Mouse (Mus musculus) cortical plate, adult 2 months (tissue): Measurements from ENCODE around the gene Ip6k3. TPM values are rescaled to one million over a fixed set of nuclear protein-coding genes. Genes with fewer than 3 reads are reported as not detected.

Experiments
- H3K27ac ChIP-seq: fragments of 200-500 bp; 2 replicates; pipeline ENCODE4 v1.5.1; 2012; ENCODE audit warnings: low read length, control low read depth, inconsistent platforms; ENCODE audit not compliant: insufficient read depth
- H3K4me1 ChIP-seq: fragments of 200-500 bp; 2 replicates; pipeline ENCODE4 v1.6.1; 2011; ENCODE audit warnings: low read length; ENCODE audit not compliant: control insufficient read depth, insufficient read depth
- H3K4me3 ChIP-seq: fragments of 200-500 bp; 2 replicates; pipeline ENCODE4 v1.5.1; 2011; ENCODE audit warnings: mild to moderate bottlenecking, low read length, control low read depth; ENCODE audit not compliant: insufficient read depth
- CTCF ChIP-seq: fragments of 200-500 bp; IDR thresholded peaks from 2 replicates; pipeline ENCODE4 v1.5.1; 2011; ENCODE audit warnings: mild to moderate bottlenecking, control low read depth, low read length; ENCODE audit not compliant: insufficient read depth; ENCODE audit errors: extremely low read depth
- POLR2A ChIP-seq: fragments of 200-500 bp; IDR thresholded peaks from 2 replicates; pipeline ENCODE4 v1.6.1; 2011; ENCODE audit warnings: mild to moderate bottlenecking, low read length, control low read depth; ENCODE audit not compliant: insufficient read depth; ENCODE audit errors: extremely low read depth
- polyA plus RNA-seq: library from polyadenylated mRNA; depleted of rRNA; stranded (reverse); fragments of >200 nt; gene quantifications from 2 replicates; pipeline ENCODE4 v1.2.3, GENCODE M21; 2012

The Ip6k3 gene
- polyA plus RNA-seq, 1 experiment: 1.1 TPM

DNA sequence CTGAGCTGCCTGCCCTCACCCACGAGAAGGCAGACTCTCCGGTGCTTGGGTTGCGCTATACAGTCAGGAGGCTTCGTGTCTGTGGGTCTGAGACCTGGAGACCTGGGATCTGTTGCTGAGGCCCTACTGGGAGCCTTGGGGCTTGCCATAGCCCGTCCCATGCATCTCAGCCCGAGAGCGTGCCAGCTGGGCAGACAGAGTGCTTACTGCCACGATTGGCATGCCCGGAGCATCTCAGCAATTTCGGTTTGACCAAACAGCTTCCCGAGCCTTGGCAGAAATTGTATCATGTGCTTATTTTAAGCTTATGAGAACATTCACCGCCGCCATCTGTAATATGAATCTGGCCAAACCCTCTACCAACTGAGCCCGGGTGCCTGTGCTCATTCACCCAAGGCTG lies 13.3 kb downstream of the Ip6k3 start:
- no peak for TF ChIP-seq POLR2A
- no peak for TF ChIP-seq CTCF
- Histone ChIP-seq H3K4me3 (no peak overlapping the region), H3K4me1 (no peaks in the 10 kb centered on the region), H3K27ac (no peak overlapping the region)

DNA sequence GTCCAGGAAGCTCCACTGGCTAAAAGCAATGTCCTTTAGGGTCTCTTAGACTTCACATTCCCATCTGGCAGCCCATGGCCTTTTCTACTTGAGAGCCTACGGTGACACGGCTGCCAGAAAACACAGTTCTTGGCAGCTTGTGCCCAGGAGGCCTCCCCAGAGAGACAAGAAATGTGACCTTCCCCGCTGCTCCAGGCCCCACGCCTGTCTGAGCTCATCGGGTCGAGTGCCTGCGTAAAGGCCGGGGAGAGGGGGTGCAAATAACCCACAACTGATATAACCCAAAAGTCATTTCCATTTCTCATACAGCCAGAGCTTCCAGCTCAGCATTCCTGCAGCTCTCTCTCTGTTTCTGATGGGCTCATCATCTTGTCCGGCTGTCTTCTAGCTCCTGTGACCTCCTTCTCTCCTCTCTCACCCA lies 13.8 kb downstream of the Ip6k3 start:
- H3K4me1 ChIP-seq: no peaks in the 10 kb centered on the region
- H3K27ac ChIP-seq: no peak overlapping the region
- H3K4me3 ChIP-seq: no peak overlapping the region
- TF ChIP-seq CTCF (no peak), POLR2A (no peak)

DNA sequence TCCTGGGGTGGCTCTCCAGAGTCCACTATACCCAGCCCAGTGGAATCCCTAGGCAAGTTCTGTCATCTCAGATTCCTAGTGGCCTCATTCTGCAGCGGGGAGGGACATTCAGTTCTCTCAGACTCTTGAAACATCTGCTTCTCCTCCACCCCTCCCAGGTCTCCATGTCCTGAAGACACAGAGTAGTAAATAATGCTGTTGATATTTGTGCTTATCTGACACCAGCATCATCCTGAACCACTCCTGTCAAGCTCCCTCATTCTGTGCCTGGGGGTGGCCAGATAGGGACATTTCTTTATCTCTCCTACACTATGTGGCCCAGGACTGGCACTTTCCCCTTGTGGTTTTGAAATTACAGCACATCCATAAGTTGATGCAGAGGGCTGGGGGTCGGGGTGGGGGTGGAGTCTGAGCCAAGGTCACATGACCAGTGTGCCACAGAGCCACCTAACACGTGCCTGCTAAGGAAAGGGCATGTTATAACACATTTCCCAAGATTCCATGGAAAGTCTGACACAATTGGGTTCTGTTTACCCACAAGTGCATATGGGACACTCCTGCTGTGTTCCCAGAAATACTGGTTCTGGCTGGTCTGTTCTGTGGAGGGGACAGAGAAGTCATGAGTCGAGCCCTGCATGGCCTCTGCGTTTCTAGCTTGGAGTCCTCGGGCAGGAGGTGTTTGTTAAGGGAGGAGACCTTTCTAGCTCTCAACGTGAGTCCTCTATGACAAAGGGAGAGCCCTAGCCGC lies 14.4 kb downstream of the Ip6k3 start:
- H3K4me3 ChIP-seq: no peak overlapping the region
- TF ChIP-seq POLR2A (no peak), CTCF (no peak)
- H3K27ac ChIP-seq: no peak overlapping the region
- no peaks in the 10 kb centered on the region for H3K4me1 ChIP-seq

DNA sequence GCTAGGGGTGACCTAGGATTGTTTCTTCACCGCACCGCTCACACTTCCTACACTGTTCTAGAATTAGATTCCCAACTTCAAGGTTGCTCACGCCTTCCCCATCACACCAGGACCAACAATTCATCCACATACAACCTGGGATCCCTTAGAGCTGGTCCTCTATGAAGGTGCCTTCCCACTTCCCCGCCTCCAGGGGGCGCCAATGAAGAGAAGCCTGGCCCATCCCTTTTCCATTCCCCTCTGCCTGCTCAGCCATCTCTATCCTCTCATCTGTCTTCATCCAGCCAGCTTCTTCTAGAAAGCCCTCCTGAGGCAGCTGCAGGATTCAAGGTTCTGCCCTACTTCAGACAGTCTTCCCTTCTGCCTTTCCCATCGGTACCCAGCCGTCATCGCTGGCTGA lies 16.2 kb downstream of the Ip6k3 start:
- Histone ChIP-seq H3K4me3 (no peak overlapping the region), H3K4me1 (no peaks in the 10 kb centered on the region), H3K27ac (no peak overlapping the region)
- TF ChIP-seq CTCF (0 out of 2 replicates have a peak, but pooled peaks have one; percentile 25), POLR2A (no peak)

DNA sequence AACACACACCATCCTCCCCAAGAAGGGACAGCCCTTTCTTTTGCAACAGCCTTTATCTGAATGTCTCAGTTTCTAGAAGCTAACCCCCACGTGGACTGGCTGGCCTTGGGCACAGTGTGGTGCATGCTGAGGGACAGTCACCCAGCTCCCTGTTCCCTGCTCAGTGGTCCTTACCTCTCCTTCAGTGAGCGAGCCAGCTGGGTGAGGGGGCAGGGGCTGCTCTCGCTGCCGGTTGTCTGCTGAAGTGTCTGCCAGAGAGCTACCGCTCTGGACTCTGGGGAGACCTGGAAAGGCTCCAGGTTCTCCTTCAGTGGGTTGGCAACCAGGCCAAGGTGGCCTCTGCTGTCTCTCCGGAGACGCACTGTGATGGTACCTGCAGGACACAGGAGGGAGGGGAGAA lies 16.7 kb downstream of the Ip6k3 start:
- TF ChIP-seq CTCF (no peak), POLR2A (no peak)

DNA sequence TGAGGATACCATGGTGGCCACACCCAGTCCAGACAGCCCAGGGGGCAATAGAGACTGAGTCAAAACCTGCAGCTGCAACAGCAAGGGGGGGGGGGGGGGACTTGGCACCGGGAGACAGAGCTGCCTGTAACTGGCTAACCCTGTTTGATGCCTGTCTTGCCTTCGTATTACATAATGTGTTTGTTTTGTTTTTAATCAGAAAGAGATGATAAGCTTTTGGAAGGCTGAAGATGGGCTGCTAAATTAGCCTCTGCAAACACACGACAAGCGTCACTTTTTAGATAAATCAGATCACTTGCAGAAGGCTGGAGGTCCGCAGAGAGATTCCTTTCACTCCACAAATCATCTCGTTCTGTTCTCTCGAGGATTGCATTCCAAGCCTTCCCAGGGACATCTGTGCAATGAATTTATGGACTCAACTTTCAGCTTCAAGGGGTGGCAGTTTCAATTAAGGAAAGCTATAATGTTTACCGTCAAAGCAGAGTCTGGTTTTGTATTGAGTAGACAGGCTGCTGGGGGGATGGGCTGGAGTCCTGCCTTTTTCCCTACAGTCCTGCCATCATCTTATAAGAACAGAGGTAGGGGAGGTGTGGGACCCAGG lies 21.2 kb downstream of the Ip6k3 start:
- Histone ChIP-seq H3K27ac (no peak overlapping the region), H3K4me3 (no peak overlapping the region), H3K4me1 (no peaks in the 10 kb centered on the region)
- no peak for TF ChIP-seq POLR2A
- TF ChIP-seq CTCF: no peak

More for the DNA sequence above, 16.7 kb downstream of the Ip6k3 start:
- Histone ChIP-seq H3K27ac (no peak overlapping the region), H3K4me3 (no peak overlapping the region), H3K4me1 (no peaks in the 10 kb centered on the region)

DNA sequence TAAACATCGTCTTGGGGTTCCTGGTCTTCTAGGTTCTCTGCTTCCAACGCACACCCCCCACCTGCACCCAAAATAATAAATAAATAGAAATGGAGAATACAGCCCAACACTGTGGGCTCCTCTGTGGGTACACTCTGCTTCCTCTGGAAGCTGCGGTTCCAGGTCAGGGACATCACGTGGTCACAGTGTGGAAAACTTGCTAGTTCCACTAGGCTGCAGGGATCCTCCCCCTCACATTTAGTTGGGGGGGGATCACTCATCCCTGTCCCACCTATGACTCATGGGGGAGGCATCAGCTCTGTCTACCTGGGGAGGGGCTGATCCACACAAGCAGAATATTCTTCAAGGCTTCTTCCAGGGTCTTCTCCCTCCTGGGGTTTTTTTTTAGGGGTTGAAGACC lies 23.4 kb downstream of the Ip6k3 start:
- Histone ChIP-seq H3K4me1 (no peaks in the 10 kb centered on the region), H3K27ac (no peak overlapping the region), H3K4me3 (no peak overlapping the region)
- TF ChIP-seq POLR2A (no peak), CTCF (no peak)

DNA sequence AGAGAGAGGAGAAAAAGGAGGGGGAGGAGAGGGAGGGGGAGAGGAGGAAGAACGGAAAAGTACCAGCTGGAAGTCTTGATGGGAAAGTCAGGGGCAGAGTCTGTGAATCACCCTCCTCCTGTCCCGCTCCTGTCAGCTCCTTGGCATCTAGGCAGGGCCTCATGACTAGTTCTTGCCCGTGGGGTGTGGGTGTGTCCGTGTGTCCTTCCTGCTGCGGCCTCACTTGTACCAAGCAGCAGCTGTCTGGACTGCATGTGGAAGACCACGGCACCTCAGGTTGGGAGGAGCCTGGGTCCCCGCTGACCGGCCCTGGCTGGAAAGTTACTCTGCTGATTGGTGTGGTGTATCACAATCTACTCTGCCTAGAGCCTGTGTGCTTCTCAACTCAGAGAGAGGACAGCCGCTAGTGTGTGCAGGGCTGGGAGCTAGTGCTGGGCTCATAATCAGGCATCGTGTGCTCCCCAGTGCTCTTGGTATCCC lies 25.6 kb downstream of the Ip6k3 start:
- TF ChIP-seq CTCF (no peak), POLR2A (no peak)
- Histone ChIP-seq H3K4me3 (no peak overlapping the region), H3K4me1 (no peaks in the 10 kb centered on the region), H3K27ac (no peak overlapping the region)

DNA sequence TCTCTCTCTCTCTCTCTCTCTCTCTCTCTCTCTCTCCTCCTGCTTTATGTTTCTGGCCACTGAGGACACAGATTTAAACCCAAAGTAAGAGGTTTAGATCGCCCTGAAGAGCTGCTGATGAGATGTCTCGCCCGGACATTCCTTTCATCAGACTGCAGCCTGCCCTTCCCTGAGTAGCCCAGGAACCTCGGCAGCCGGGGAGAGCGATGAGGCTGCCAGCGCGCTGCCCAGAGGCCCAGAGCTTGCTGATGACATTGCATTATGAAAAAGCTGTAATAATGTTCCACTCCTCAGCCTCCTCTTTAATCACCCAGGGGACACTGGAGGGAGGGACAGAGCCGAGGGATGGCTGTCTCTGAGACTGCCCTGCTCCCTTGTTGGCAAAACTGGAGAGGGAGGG lies 27.3 kb downstream of the Ip6k3 start:
- TF ChIP-seq POLR2A (no peak), CTCF (no peak)
- H3K27ac ChIP-seq: no peak overlapping the region

DNA sequence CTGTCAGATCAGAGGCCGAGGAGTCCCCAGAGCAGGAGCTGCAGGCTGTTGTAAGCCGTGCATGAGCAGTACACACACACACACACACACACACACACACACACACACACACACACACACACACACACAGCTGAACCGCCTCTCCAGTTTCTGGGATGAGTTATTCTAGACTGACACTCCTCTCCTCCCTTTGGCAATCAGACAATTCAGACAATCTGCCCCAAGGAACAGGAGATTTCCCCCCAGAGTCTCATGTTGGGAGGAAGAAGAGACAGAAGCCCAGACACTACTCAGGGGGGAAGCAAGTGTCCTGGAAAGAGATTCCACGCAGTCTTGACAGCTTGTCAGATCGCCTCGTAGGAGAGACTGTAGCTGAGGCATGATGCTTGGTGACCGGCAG lies 28.3 kb downstream of the Ip6k3 start:
- no peak overlapping the region for H3K4me3 ChIP-seq
- TF ChIP-seq POLR2A (no peak), CTCF (no peak)
- H3K27ac ChIP-seq: no peak overlapping the region
- no peaks in the 10 kb centered on the region for H3K4me1 ChIP-seq

More for the DNA sequence above, 27.3 kb downstream of the Ip6k3 start:
- Histone ChIP-seq H3K4me1 (no peaks in the 10 kb centered on the region), H3K4me3 (no peak overlapping the region)
